Mouse (Mus musculus) C2C12 (cell line): ENCODE measurements around the gene Strn4.

Experiments used
- CTCF ChIP-seq: IDR thresholded peaks from one replicate; pipeline ENCODE4 v1.5.1; 2011; ENCODE audit not compliant: control insufficient read depth, insufficient read depth, insufficient read length
- FOSL1 ChIP-seq: IDR thresholded peaks from one replicate; pipeline ENCODE4 v1.8.0; 2011; ENCODE audit warnings: mild to moderate bottlenecking, low read length; ENCODE audit not compliant: poor library complexity, insufficient read depth, severe bottlenecking

- TF ChIP-seq FOSL1: no peak
- TF ChIP-seq CTCF: no peak
Measured at GRCm38 (mm10) chr7:16847507-16847906, 31.8 kb downstream of the Strn4 start.
